Mouse (Mus musculus) liver, embryonic 12.5 days (tissue): ENCODE results near the gene Gm3532. TPM values are rescaled to one million over a fixed set of nuclear protein-coding genes. Genes with fewer than 3 reads are reported as not detected.
"Not testable (repeated sequence)": the region's sequence is repeated elsewhere in the genome, so short reads cannot be mapped to it uniquely, and the experiment has no call there.

ENCODE experiments used
- ATAC-seq: fragments of 200-750 bp; cut with Nextera tagmentation; 2 replicates; pipeline ENCODE4 v1.8.0; 2017; ENCODE audit warnings: moderate number of reproducible peaks, mild to moderate bottlenecking, moderate library complexity
- H3K27ac ChIP-seq: fragments of 300-500 bp; sonication (generic); 2 replicates; pipeline ENCODE4 v1.5.1; 2016; ENCODE audit warnings: mild to moderate bottlenecking
- H3K27me3 ChIP-seq: fragments of 300-500 bp; sonication (generic); replicated peaks from 2 replicates; pipeline ENCODE4 v1.6.1; 2016; ENCODE audit warnings: mild to moderate bottlenecking, moderate library complexity
- H3K36me3 ChIP-seq: fragments of 300-500 bp; sonication (generic); 2 replicates; pipeline ENCODE4 v1.6.1; 2016; ENCODE audit warnings: mild to moderate bottlenecking, moderate library complexity
- H3K4me1 ChIP-seq: fragments of 300-500 bp; sonication (generic); 2 replicates; pipeline ENCODE4 v1.6.1; 2016
- H3K4me2 ChIP-seq: fragments of 300-500 bp; sonication (generic); 2 replicates; pipeline ENCODE4 v1.6.1; 2016; ENCODE audit warnings: mild to moderate bottlenecking, moderate library complexity
- H3K4me3 ChIP-seq: fragments of 300-500 bp; sonication (generic); 2 replicates; pipeline ENCODE4 v1.5.1; 2016; ENCODE audit warnings: mild to moderate bottlenecking, moderate library complexity
- H3K9ac ChIP-seq: fragments of 300-500 bp; sonication (generic); 2 replicates; pipeline ENCODE4 v1.6.1; 2016; ENCODE audit warnings: mild to moderate bottlenecking, moderate library complexity
- H3K9me3 ChIP-seq: fragments of 300-500 bp; sonication (generic); replicated peaks from 2 replicates; pipeline ENCODE4 v1.6.1; 2016; ENCODE audit warnings: mild to moderate bottlenecking, moderate library complexity
- WGBS: fragments of 180-500 bp; shearing (Covaris S2); methylation state at CpG from one replicate; pipeline ENCODE4 v1.1.7; 2016; ENCODE audit not compliant: insufficient replicate concordance; 5-methylcytosine and 5-hydroxymethylcytosine counted together
- polyA plus RNA-seq: library from polyadenylated mRNA; unstranded; fragments of >200 nt; fragmentation: Nextera tagmentation; extraction: Ambion mirVana; gene quantifications from 2 replicates; pipeline ENCODE4 v1.2.1, GENCODE M21; 2016

Gm3532 gene
- not detected in 2 replicates for polyA plus RNA-seq

DNA sequence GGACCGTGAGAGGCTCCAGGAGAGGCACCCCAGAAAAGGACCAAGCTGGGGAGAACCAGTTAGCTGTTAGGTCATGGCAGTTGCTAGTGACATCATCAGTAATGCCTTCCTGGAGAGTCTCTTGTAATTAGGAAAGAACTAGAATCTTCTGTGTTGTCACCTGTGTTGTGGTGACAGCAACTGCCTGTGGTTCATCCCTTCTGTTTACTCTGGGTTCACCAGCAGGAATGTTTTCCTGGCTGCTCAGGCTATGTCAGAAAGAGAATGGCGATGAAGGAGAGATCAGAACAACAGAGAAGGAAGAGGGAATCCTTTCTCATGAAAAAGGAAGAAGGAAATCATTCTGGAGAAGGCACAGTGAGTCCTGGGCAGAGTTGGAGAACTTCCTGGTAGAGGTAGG is at the start of gene Gm3532:
TSS of gene Gm3532 (plus strand) at position 301 of the 400 bp plus-strand sequence.
- ATAC-seq, H3K27me3 ChIP-seq, H3K9me3 ChIP-seq, H3K27ac ChIP-seq, H3K4me1 ChIP-seq, H3K4me3 ChIP-seq, H3K36me3 ChIP-seq, H3K9ac ChIP-seq, H3K4me2 ChIP-seq: not testable (repeated sequence)
- no CpG with 5 or more reads among the region's 2 CpGs for WGBS

DNA sequence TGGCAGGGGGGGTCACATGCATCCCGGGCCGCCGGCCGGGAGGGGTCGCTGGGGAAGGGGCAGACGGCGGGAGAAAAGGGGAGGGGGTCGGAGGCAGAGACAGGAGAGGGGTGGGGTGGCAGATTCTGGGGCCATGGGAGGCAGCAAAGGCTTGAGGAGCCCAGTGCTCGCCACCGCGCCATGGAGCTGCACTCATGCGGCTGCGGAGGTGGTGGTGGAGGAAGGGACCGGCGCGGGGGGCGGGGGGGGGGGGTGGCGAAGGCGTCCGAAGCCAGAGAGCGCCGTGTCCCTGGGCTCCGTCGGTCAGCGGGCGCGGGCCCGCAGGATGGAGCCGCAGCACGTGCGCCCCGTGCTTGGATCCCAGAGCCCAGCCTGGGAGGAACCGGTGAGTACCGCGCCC is 36.9 kb upstream of the Gm3532 start, which contains the start of gene Gm3488:
TSS of gene Gm3488 (plus strand) at position 301 of the 400 bp plus-strand sequence.
- ATAC-seq = not testable (repeated sequence)

More for the DNA sequence above, 36.9 kb upstream of the Gm3532 start, which contains the start of gene Gm3488:
- no CpG with 5 or more reads among the region's 35 CpGs for WGBS
- not testable (repeated sequence) for H3K4me1 ChIP-seq, H3K4me2 ChIP-seq, H3K9me3 ChIP-seq, H3K27me3 ChIP-seq, H3K9ac ChIP-seq, H3K4me3 ChIP-seq, H3K27ac ChIP-seq, H3K36me3 ChIP-seq

Other genes with a start within 250 kb of the Gm3532 start
- gene Gm3542, start 203.6 kb upstream of the Gm3532 start, polyA plus RNA-seq = not detected in 2 replicates
- gene Gm3500, start 149.4 kb upstream of the Gm3532 start, polyA plus RNA-seq = 0.07 TPM in 1 of 2 replicates, not detected in the other
- not detected in 2 replicates for gene Gm3194, start 83.0 kb upstream of the Gm3532 start, polyA plus RNA-seq
- not detected in 2 replicates for gene Gm8246, start 60.7 kb upstream of the Gm3532 start, polyA plus RNA-seq
- gene Gm3187, start 54.3 kb upstream of the Gm3532 start, polyA plus RNA-seq = not detected in 2 replicates
- 0.12 TPM in 1 of 2 replicates, not detected in the other for gene Gm3488, start 36.8 kb upstream of the Gm3532 start, polyA plus RNA-seq
- gene Gm8265, start 94.5 kb downstream of the Gm3532 start, polyA plus RNA-seq = not detected in 2 replicates
- gene Gm9603, start 149.0 kb downstream of the Gm3532 start, polyA plus RNA-seq = not detected in 2 replicates
- gene Gm3373, start 203.1 kb downstream of the Gm3532 start, polyA plus RNA-seq = not detected in 2 replicates